Comparison of ENCODE assay signal across 8 mouse cellular contexts in the genomic region with DNA sequence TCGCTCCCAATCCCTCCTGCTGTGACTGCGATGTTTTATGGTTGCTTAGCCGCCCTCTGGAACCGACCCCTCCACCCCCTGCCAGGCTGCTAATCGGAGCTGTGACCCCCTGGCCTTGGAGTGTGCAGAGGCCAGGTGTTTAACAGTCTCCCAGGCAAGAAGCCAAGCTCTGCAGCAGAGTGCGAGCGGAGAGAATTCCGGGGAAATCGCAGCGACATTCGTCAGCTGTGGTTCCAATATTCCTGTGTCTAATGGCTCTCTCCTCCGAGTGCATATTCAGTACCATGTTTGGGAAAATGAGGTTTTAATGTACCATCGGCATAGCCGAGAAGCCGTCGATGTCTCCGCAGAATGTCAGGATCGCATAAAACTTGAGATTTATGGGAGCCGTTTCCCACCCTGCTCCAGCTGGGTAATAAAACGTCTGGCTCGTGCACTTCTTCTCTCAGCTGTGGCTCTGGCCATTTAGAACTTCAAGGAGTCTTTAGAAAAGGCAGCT.
A peak's percentile ranks its signal among the peaks of the same experiment; 100 is the strongest.
DNase-seq lines count a peak whose midpoint lies in the region; ATAC-seq and TF ChIP-seq lines count a peak whose summit lies in the region.

No protein-coding gene starts in this region.

- no peaks in the 10 kb centered on the region for H3K36me3 ChIP-seq in lung, postnatal 0 days (ENCODE audit: insufficient read depth, low read length)
- H3K36me3 ChIP-seq in forebrain, embryonic 15.5 days, result no peaks in the 10 kb centered on the region
- H3K36me3 ChIP-seq in intestine, postnatal 0 days (ENCODE audit: control insufficient read depth, insufficient read depth), result no peaks in the 10 kb centered on the region
- H3K36me3 ChIP-seq in midbrain, embryonic 14.5 days (ENCODE audit: control insufficient read depth, insufficient read depth, low read length), result no peaks in the 10 kb centered on the region

- no peak overlapping the region for H3K4me3 ChIP-seq in lung, postnatal 0 days (ENCODE audit: low read depth, low read length)
- no peak overlapping the region for H3K4me3 ChIP-seq in forebrain, embryonic 15.5 days
- peak overlapping the region; percentile 16; the same call in 1 of the 2 replicates for H3K4me3 ChIP-seq in intestine, postnatal 0 days (ENCODE audit: low read depth, low read length)
- no peak overlapping the region for H3K4me3 ChIP-seq in midbrain, embryonic 14.5 days (replicated peaks; ENCODE audit: low read depth, low read length)

- DNase-seq in lung, postnatal 0 days (ENCODE audit: low spot score), result peak; percentile 25
- DNase-seq in lung, postnatal 25 days (ENCODE audit: low spot score), result no peak
- peak; percentile 66 for DNase-seq in midbrain, embryonic 14.5 days
- DNase-seq in right cerebral cortex, postnatal 36 days (ENCODE audit: low spot score in 2 of 2), result no peak
- DNase-seq in MN1 (ENCODE audit: low spot score), result no peak

- no peak overlapping the region for H3K27ac ChIP-seq in lung, postnatal 0 days (ENCODE audit: low read length)
- H3K27ac ChIP-seq in forebrain, embryonic 15.5 days (replicated peaks), result peak overlapping the region; percentile 13; the same call in 1 of the 2 replicates
- no peak overlapping the region for H3K27ac ChIP-seq in intestine, postnatal 0 days (ENCODE audit: low read depth, low read length)
- H3K27ac ChIP-seq in midbrain, embryonic 14.5 days (replicated peaks; ENCODE audit: low read depth, low read length), result no peak overlapping the region

- H3K27me3 ChIP-seq in lung, postnatal 0 days (replicated peaks; ENCODE audit: insufficient read depth, low read length), result 0 out of 2 replicates have a peak, but pooled peaks cover 3% of the 10 kb centered on the region
- peaks cover 27% of the 10 kb centered on the region; the same call in 1 of the 2 replicates for H3K27me3 ChIP-seq in forebrain, embryonic 15.5 days
- H3K27me3 ChIP-seq in intestine, postnatal 0 days (replicated peaks; ENCODE audit: control insufficient read depth, insufficient read depth, low read length), result peaks cover 12% of the 10 kb centered on the region
- H3K27me3 ChIP-seq in midbrain, embryonic 14.5 days (ENCODE audit: control insufficient read depth, insufficient read depth, low read length), result no peaks in the 10 kb centered on the region

- 11% methylated on average over 21 of the region's 21 CpGs for WGBS in lung, postnatal 0 days
- 13% methylated on average over 21 of the region's 21 CpGs for WGBS in forebrain, embryonic 15.5 days
- WGBS in intestine, postnatal 0 days, result 1% methylated on average over 21 of the region's 21 CpGs
- 20% methylated on average over 21 of the region's 21 CpGs for WGBS in midbrain, embryonic 14.5 days

- no peak for ATAC-seq in lung, postnatal 0 days
- ATAC-seq in forebrain, embryonic 15.5 days (replicated peaks), result no peak
- no peak for ATAC-seq in intestine, postnatal 0 days
- ATAC-seq in midbrain, embryonic 14.5 days (ENCODE audit: low FRiP score, low TSS enrichment), result no peak
- ATAC-seq in granulocyte monocyte progenitor cell, adult 5-6 weeks (replicated peaks; ENCODE audit: poor library complexity, severe bottlenecking), result no peak

- no peak for TF ChIP-seq EP300 in lung, postnatal 0 days (IDR thresholded peaks at IDR 0.05)

- TF ChIP-seq CTCF in lung, postnatal 0 days (IDR thresholded peaks at IDR 0.05), result no peak
- no peak for TF ChIP-seq CTCF in intestine, postnatal 0 days (IDR thresholded peaks at IDR 0.05; ENCODE audit: low read depth)

- no peak overlapping the region for H3K4me2 ChIP-seq in lung, postnatal 0 days (replicated peaks; ENCODE audit: low read depth, low read length)
- peak overlapping the region; percentile 31 for H3K4me2 ChIP-seq in forebrain, embryonic 15.5 days (replicated peaks)
- H3K4me2 ChIP-seq in intestine, postnatal 0 days (replicated peaks; ENCODE audit: low read depth), result peak overlapping the region; percentile 59
- peak overlapping the region; percentile 28 for H3K4me2 ChIP-seq in midbrain, embryonic 14.5 days (ENCODE audit: low read length)

- H3K9me3 ChIP-seq in lung, postnatal 0 days (ENCODE audit: low read length), result no peaks in the 10 kb centered on the region
- no peaks in the 10 kb centered on the region for H3K9me3 ChIP-seq in forebrain, embryonic 15.5 days
- H3K9me3 ChIP-seq in intestine, postnatal 0 days (ENCODE audit: control insufficient read depth), result no peaks in the 10 kb centered on the region
- no peaks in the 10 kb centered on the region for H3K9me3 ChIP-seq in midbrain, embryonic 14.5 days (ENCODE audit: control insufficient read depth, low read length)

- no peak overlapping the region for H3K9ac ChIP-seq in lung, postnatal 0 days (replicated peaks; ENCODE audit: low read depth)
- 0 out of 2 replicates have a peak overlapping the region, but pooled peaks have one; percentile 23 for H3K9ac ChIP-seq in forebrain, embryonic 15.5 days (replicated peaks)
- no peak overlapping the region for H3K9ac ChIP-seq in intestine, postnatal 0 days (ENCODE audit: low read depth, low read length)
- no peak overlapping the region for H3K9ac ChIP-seq in midbrain, embryonic 14.5 days (replicated peaks; ENCODE audit: low read length)

- no peaks in the 10 kb centered on the region for H3K4me1 ChIP-seq in lung, postnatal 0 days (ENCODE audit: insufficient read depth, low read depth, low read length)
- H3K4me1 ChIP-seq in forebrain, embryonic 15.5 days, result peaks cover 12% of the 10 kb centered on the region
- H3K4me1 ChIP-seq in intestine, postnatal 0 days (replicated peaks; ENCODE audit: control insufficient read depth, insufficient read depth, low read length), result peaks cover 12% of the 10 kb centered on the region; the same call in 1 of the 2 replicates
- H3K4me1 ChIP-seq in midbrain, embryonic 14.5 days (ENCODE audit: control insufficient read depth, insufficient read depth, low read length), result peaks cover 24% of the 10 kb centered on the region

Comparison
In these comparisons a context has a peak if more than half of its experiments do, and no peak if none do; other contexts are left out.
1. DNase-seq: peak in lung, postnatal 0 days (single experiment) and midbrain, embryonic 14.5 days (single experiment); none in lung, postnatal 25 days (single experiment), right cerebral cortex, postnatal 36 days (0 of 2) and MN1 (single experiment).